Mouse (Mus musculus): ENCODE measurements at regions not wholly inside any gene's neighbourhood (a gene's known extent, or its start where the extent isn't known, plus 50 kb on each side); places are given as distances from the start of the nearest gene placed in this dataset.

GRCm38 (mm10) chr13:78361236-78361635 is 161.7 kb upstream of the Nr2f1 start:
- Histone ChIP-seq H3K9ac (ENCODE audit: low read length) (no peak overlapping the region), H3K27me3 (replicated peaks; ENCODE audit: control insufficient read depth, insufficient read depth, low read length) (no peaks in the 10 kb centered on the region), H3K27ac (ENCODE audit: low read depth) (no peak overlapping the region), H3K4me1 (replicated peaks; ENCODE audit: control insufficient read depth, insufficient read depth, low read length) (no peaks in the 10 kb centered on the region), H3K36me3 (ENCODE audit: control insufficient read depth, insufficient read depth, low read length) (no peaks in the 10 kb centered on the region), H3K4me3 (ENCODE audit: low read depth, low read length) (no peak overlapping the region), H3K9me3 (ENCODE audit: control insufficient read depth, low read length) (no peaks in the 10 kb centered on the region), H3K4me2 (ENCODE audit: low read length) (no peak overlapping the region)
- DNase-seq (ENCODE audit: low spot score) (no peak), ATAC-seq (replicated peaks; ENCODE audit: low FRiP score, low TSS enrichment, low read depth) (no peak)
- WGBS = 60% methylated on average over 1 of the region's 1 CpGs

- no peaks in the 10 kb centered on the region for H3K36me3 ChIP-seq (ENCODE audit: control insufficient read depth, insufficient read depth, low read length)
- WGBS = 28% methylated on average over 3 of the region's 3 CpGs
- no peak for ATAC-seq (replicated peaks; ENCODE audit: low FRiP score, low TSS enrichment, low read depth)
Observed at GRCm38 (mm10) chr13:78348830-78349229, 149.3 kb upstream of the Nr2f1 start.

DNA sequence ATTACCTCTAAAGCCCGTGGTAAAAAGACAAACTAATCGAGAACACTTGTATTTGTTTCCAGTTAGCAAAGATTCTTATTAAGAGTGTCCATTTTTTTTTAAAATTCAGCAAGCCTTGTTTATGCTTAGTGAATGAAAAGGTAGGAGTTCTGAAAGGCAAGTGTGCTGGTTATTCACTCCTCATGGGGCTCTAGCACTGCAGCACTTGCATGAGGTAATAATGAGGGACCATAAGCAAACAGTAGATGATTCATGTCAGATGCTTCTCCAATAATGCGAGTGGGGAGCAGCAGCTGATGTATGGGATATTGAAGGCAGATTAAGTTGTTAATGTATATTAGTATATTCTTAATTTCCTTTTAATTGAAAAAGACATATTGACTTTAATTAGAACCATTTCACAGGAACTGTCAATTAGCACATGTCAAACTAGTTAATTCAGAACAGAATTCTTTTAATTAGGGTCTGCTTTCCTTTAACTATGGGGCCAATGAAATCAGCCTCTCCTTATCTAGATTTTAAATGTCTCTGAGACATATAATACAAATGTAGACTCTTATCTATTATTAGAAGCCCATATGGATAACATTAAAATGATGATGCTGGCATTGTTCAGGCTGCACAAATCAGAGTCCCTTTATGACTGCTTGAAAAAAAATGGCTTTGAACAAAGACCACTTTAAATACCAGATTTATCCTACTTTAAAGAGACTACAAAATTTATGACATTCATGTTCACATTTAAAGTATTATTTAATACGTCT is 125.1 kb upstream of the Nr2f1 start:
- Histone ChIP-seq H3K27ac (ENCODE audit: low read depth) (no peak overlapping the region), H3K4me2 (ENCODE audit: low read length) (no peak overlapping the region), H3K4me3 (ENCODE audit: low read depth, low read length) (no peak overlapping the region), H3K36me3 (ENCODE audit: control insufficient read depth, insufficient read depth, low read length) (no peaks in the 10 kb centered on the region), H3K4me1 (replicated peaks; ENCODE audit: control insufficient read depth, insufficient read depth, low read length) (no peaks in the 10 kb centered on the region), H3K9me3 (ENCODE audit: control insufficient read depth, low read length) (no peaks in the 10 kb centered on the region), H3K9ac (ENCODE audit: low read length) (no peak overlapping the region), H3K27me3 (replicated peaks; ENCODE audit: control insufficient read depth, insufficient read depth, low read length) (no peaks in the 10 kb centered on the region)
- DNase-seq (ENCODE audit: low spot score) = no peak
- ATAC-seq (replicated peaks; ENCODE audit: low FRiP score, low TSS enrichment, low read depth) = no peak
- WGBS = 77% methylated on average over 4 of the region's 4 CpGs

More at GRCm38 (mm10) chr13:78348830-78349229, 149.3 kb upstream of the Nr2f1 start:
- H3K9me3 ChIP-seq (ENCODE audit: control insufficient read depth, low read length) = no peaks in the 10 kb centered on the region
- no peak overlapping the region for H3K4me3 ChIP-seq (ENCODE audit: low read depth, low read length)
- H3K4me1 ChIP-seq (replicated peaks; ENCODE audit: control insufficient read depth, insufficient read depth, low read length) = no peaks in the 10 kb centered on the region
- no peak for DNase-seq (ENCODE audit: low spot score)
- H3K27me3 ChIP-seq (replicated peaks; ENCODE audit: control insufficient read depth, insufficient read depth, low read length) = no peaks in the 10 kb centered on the region
- H3K9ac ChIP-seq (ENCODE audit: low read length) = no peak overlapping the region
- H3K4me2 ChIP-seq (ENCODE audit: low read length) = no peak overlapping the region
- no peak overlapping the region for H3K27ac ChIP-seq (ENCODE audit: low read depth)

- DNase-seq (ENCODE audit: low spot score) = no peak
- ATAC-seq (replicated peaks; ENCODE audit: low FRiP score, low TSS enrichment, low read depth) = no peak
Observed at GRCm38 (mm10) chr13:78323183-78323582, 123.6 kb upstream of the Nr2f1 start.

DNA sequence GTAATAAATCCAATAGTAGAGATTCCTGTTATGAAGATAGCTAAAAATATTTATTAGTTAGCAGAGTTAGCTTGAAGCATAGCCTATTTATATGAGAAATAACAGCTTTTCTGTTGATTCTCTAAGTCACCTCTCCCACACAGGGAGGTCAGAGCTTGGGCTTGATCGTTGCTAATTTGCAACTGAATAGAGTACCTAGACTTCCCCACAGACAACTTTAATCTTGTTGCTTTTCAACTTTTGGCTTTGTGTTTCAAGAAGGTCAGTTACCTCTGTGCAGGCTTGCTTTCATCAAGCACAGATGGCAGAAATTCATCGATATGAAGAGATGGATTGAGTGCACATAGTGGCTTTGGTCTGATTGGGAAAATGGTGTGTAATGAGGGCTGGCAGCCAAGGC is 118.9 kb upstream of the Nr2f1 start:
- Histone ChIP-seq H3K36me3 (ENCODE audit: control insufficient read depth, insufficient read depth, low read length) (no peaks in the 10 kb centered on the region), H3K27ac (ENCODE audit: low read depth) (no peak overlapping the region), H3K9me3 (ENCODE audit: control insufficient read depth, low read length) (peaks cover 9% of the 10 kb centered on the region; the same call in 1 of the 2 replicates), H3K4me2 (ENCODE audit: low read length) (no peak overlapping the region), H3K4me3 (ENCODE audit: low read depth, low read length) (no peak overlapping the region), H3K4me1 (replicated peaks; ENCODE audit: control insufficient read depth, insufficient read depth, low read length) (no peaks in the 10 kb centered on the region), H3K27me3 (replicated peaks; ENCODE audit: control insufficient read depth, insufficient read depth, low read length) (no peaks in the 10 kb centered on the region), H3K9ac (ENCODE audit: low read length) (no peak overlapping the region)
- no peak for ATAC-seq (replicated peaks; ENCODE audit: low FRiP score, low TSS enrichment, low read depth)
- no peak for DNase-seq (ENCODE audit: low spot score)
- 92% methylated on average over 2 of the region's 2 CpGs for WGBS

More at GRCm38 (mm10) chr13:78323183-78323582, 123.6 kb upstream of the Nr2f1 start:
- 81% methylated on average over 1 of the region's 1 CpGs for WGBS
- no peak overlapping the region for H3K4me2 ChIP-seq (ENCODE audit: low read length)
- H3K9me3 ChIP-seq (ENCODE audit: control insufficient read depth, low read length) = peaks cover 9% of the 10 kb centered on the region; the same call in 1 of the 2 replicates
- no peaks in the 10 kb centered on the region for H3K36me3 ChIP-seq (ENCODE audit: control insufficient read depth, insufficient read depth, low read length)
- H3K27me3 ChIP-seq (replicated peaks; ENCODE audit: control insufficient read depth, insufficient read depth, low read length) = no peaks in the 10 kb centered on the region
- H3K4me1 ChIP-seq (replicated peaks; ENCODE audit: control insufficient read depth, insufficient read depth, low read length) = no peaks in the 10 kb centered on the region
- no peak overlapping the region for H3K4me3 ChIP-seq (ENCODE audit: low read depth, low read length)
- no peak overlapping the region for H3K9ac ChIP-seq (ENCODE audit: low read length)
- H3K27ac ChIP-seq (ENCODE audit: low read depth) = no peak overlapping the region

DNA sequence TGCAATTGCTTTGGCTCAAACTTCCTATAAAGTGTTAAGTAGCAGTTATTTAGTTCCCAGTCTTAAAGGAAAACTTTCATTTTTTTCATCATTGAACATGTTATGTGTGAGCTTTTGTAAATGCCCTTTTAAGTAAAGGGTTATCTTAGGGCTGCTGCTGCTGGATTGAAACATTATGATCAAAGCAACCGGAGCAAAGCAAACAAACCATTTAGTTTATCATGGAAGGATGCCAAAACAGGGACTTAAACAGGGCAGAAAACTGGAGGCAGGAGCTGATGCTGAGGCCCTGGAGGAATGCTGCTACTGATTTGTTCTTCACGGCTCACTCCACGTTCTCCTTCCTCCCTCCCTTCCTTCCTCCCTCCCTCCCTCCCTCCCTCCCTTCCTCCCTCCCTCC is 111.3 kb upstream of the Nr2f1 start:
- Histone ChIP-seq H3K27me3 (replicated peaks; ENCODE audit: control insufficient read depth, insufficient read depth, low read length) (no peaks in the 10 kb centered on the region), H3K4me2 (ENCODE audit: low read length) (no peak overlapping the region)

More for the DNA sequence above, 111.3 kb upstream of the Nr2f1 start:
- Histone ChIP-seq H3K36me3 (ENCODE audit: control insufficient read depth, insufficient read depth, low read length) (no peaks in the 10 kb centered on the region), H3K4me1 (replicated peaks; ENCODE audit: control insufficient read depth, insufficient read depth, low read length) (no peaks in the 10 kb centered on the region), H3K9ac (ENCODE audit: low read length) (no peak overlapping the region), H3K27ac (ENCODE audit: low read depth) (no peak overlapping the region), H3K9me3 (ENCODE audit: control insufficient read depth, low read length) (no peaks in the 10 kb centered on the region), H3K4me3 (ENCODE audit: low read depth, low read length) (no peak overlapping the region)
- ATAC-seq (replicated peaks; ENCODE audit: low FRiP score, low TSS enrichment, low read depth) (no peak), DNase-seq (ENCODE audit: low spot score) (no peak)
- WGBS = 49% methylated on average over 3 of the region's 3 CpGs

Measured in intestine, embryonic 14.5 days (tissue).